Mouse (Mus musculus) kidney, adult 2 months (tissue): ENCODE measurements at regions not wholly inside any gene's neighbourhood (a gene's known extent, or its start where the extent isn't known, plus 50 kb on each side); places are given as distances from the start of the nearest gene placed in this dataset.

ENCODE experiments used
- CTCF ChIP-seq: fragments of 200-500 bp; conservative IDR thresholded peaks from 2 replicates; pipeline ENCODE4 v1.5.1; 2011; ENCODE audit warnings: low read depth, mild to moderate bottlenecking, control low read depth, low read length, moderate library complexity, mixed read lengths; ENCODE audit not compliant: insufficient read depth, insufficient read length
- POLR2A ChIP-seq: fragments of 200-500 bp; IDR thresholded peaks from one replicate; pipeline ENCODE4 v1.6.1; 2011; ENCODE audit warnings: low read depth, low read length, control low read depth

- TF ChIP-seq CTCF (no peak), POLR2A (no peak)
Observed at GRCm38 (mm10) chr13:5179552-5179951, 570.6 kb upstream of the Akr1e1 start.
